Mouse (Mus musculus) forebrain, postnatal 0 days (tissue): ENCODE results near the gene Cyb5b. TPM values are rescaled to one million over a fixed set of nuclear protein-coding genes. Genes with fewer than 3 reads are reported as not detected.

Experiments
- ATAC-seq: fragments of 200-750 bp; cut with Nextera tagmentation; 2 replicates; pipeline ENCODE4 v1.8.0; 2017; ENCODE audit warnings: mild to moderate bottlenecking, moderate library complexity
- DNase-seq: peaks from one replicate; pipeline ENCODE4 v3.0.0-alpha.2; 2015
- H3K27ac ChIP-seq: fragments of 300-500 bp; sonication (generic); 2 replicates; pipeline ENCODE4 v1.5.1; 2014; ENCODE audit warnings: low read depth, mild to moderate bottlenecking, antibody characterized with exemption, low read length, moderate library complexity, mixed read lengths
- H3K27me3 ChIP-seq: fragments of 300-500 bp; sonication (generic); 2 replicates; pipeline ENCODE4 v1.6.1; 2014; ENCODE audit warnings: mild to moderate bottlenecking, low read length, mixed read lengths; ENCODE audit not compliant: insufficient read depth
- H3K36me3 ChIP-seq: fragments of 300-500 bp; sonication (generic); 2 replicates; pipeline ENCODE4 v1.6.1; 2014; ENCODE audit warnings: mild to moderate bottlenecking, moderate library complexity; ENCODE audit not compliant: insufficient read depth
- H3K4me1 ChIP-seq: fragments of 300-500 bp; sonication (generic); 2 replicates; pipeline ENCODE4 v1.6.1; 2014; ENCODE audit warnings: antibody characterized with exemption; ENCODE audit not compliant: insufficient read depth
- H3K4me2 ChIP-seq: fragments of 300-500 bp; sonication (generic); 2 replicates; pipeline ENCODE4 v1.6.1; 2014; ENCODE audit warnings: low read depth, mild to moderate bottlenecking, moderate library complexity
- H3K4me3 ChIP-seq: fragments of 300-500 bp; sonication (generic); 2 replicates; pipeline ENCODE4 v1.5.1; 2014; ENCODE audit warnings: low read depth, low read length, mixed read lengths
- H3K9ac ChIP-seq: fragments of 300-500 bp; sonication (generic); 2 replicates; pipeline ENCODE4 v1.6.1; 2014; ENCODE audit warnings: mild to moderate bottlenecking
- H3K9me3 ChIP-seq: fragments of 300-500 bp; sonication (generic); 2 replicates; pipeline ENCODE4 v1.6.1; 2016; ENCODE audit warnings: low read length
- CTCF ChIP-seq: sonication (generic); IDR thresholded peaks from 2 replicates; pipeline ENCODE4 v1.5.1; 2016; ENCODE audit warnings: antibody characterized with exemption, control low read depth, low read depth
- WGBS: fragments of 180-500 bp; shearing (Covaris S2); extraction: QIAGEN DNeasy Blood & Tissue Kit; methylation state at CpG from one replicate; pipeline ENCODE4 v1.1.7; 2014; 5-methylcytosine and 5-hydroxymethylcytosine counted together
- polyA plus RNA-seq: library from polyadenylated mRNA; unstranded; fragments of >200 nt; fragmentation: Nextera tagmentation; extraction: Ambion mirVana; gene quantifications from 2 replicates; pipeline ENCODE4 v1.2.1, GENCODE M21; 2015
- total RNA-seq: library from RNA; depleted of rRNA; stranded (reverse); fragments of >200 nt; gene quantifications from 2 replicates; pipeline ENCODE4 v1.2.3, GENCODE M21; 2014

Gene Cyb5b
- total and polyA plus RNA-seq, 2 experiments from 2014 or later, result 88.6 to 127 TPM

DNA sequence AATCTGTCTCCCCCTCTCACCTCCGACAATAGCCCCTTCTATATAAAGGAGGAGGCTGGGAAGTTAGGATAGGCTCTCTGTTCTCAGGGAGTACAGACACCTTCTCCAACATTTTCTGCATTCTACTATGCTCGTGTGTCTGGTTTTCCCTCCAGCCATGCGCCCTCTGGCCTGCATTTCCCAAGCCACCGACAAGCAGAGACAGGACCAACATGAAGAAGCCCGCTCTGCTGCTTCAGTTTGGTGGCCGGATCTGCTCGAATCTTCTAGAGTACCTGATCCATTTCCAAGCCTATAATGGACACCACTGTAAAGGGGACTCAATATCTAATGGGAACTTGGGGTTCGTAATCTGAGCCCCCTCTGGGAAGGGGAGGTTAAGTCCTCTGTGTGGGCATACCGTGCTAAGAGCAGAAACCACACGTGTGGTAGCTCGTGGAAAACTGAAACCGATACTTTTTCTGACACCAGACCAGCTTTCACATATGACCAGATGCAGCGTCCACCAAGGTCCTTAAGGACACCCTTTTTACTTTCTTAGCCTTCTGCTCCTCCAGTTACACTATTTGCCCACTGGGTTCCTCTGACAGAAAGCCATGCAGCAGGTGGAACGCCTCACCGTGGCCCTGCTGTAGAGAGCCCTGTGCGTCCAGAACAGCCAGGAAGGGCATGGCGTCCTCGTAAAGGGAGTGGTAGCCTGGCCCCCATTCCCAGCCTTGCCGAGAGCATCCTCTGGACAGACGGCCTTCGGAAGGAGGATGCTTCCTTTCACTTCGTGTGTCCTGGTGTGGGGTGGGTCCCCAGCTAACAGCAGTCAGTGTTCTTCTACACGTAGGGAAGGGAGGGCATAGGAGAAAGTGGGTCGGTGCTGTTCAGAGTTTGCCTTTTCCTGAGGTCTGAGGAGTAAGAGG is 17.6 kb upstream of the Cyb5b start:
- no peak overlapping the region for H3K4me3 ChIP-seq
- H3K4me1 ChIP-seq, result no peaks in the 10 kb centered on the region
- WGBS, result 86% methylated on average over 24 of the region's 24 CpGs
- no peaks in the 10 kb centered on the region for H3K27me3 ChIP-seq
- no peak overlapping the region for H3K27ac ChIP-seq
- no peak for DNase-seq
- no peak for TF ChIP-seq CTCF
- no peak for ATAC-seq
- H3K9me3 ChIP-seq, result no peaks in the 10 kb centered on the region
- H3K9ac ChIP-seq, result no peak overlapping the region
- H3K4me2 ChIP-seq, result no peak overlapping the region
- H3K36me3 ChIP-seq, result no peaks in the 10 kb centered on the region

DNA sequence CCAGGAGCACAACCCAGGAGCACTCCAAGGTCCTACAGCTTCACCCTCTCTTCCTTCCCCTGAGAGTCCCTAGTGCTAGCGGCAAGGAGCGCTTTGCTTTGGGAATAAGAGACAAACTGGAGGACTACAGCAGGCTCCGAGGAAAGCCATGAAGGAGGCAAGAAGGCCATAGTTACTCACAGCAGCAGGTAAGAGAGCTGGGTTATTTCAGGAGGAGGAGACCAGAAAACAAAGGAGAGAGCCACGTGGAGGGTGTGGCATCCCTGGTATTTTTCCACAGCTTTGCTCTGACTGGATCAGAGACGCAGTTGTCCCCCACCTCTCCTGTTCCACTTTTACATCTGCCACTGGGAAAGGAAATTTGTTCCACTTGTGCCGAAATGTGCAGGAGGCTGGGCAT is 16.6 kb upstream of the Cyb5b start:
- Histone ChIP-seq H3K27ac (no peak overlapping the region), H3K4me1 (no peaks in the 10 kb centered on the region), H3K9me3 (no peaks in the 10 kb centered on the region), H3K9ac (no peak overlapping the region), H3K4me3 (no peak overlapping the region), H3K27me3 (no peaks in the 10 kb centered on the region), H3K36me3 (no peaks in the 10 kb centered on the region), H3K4me2 (no peak overlapping the region)
- 51% methylated on average over 6 of the region's 6 CpGs for WGBS
- TF ChIP-seq CTCF, result no peak
- DNase-seq (no peak), ATAC-seq (no peak)

DNA sequence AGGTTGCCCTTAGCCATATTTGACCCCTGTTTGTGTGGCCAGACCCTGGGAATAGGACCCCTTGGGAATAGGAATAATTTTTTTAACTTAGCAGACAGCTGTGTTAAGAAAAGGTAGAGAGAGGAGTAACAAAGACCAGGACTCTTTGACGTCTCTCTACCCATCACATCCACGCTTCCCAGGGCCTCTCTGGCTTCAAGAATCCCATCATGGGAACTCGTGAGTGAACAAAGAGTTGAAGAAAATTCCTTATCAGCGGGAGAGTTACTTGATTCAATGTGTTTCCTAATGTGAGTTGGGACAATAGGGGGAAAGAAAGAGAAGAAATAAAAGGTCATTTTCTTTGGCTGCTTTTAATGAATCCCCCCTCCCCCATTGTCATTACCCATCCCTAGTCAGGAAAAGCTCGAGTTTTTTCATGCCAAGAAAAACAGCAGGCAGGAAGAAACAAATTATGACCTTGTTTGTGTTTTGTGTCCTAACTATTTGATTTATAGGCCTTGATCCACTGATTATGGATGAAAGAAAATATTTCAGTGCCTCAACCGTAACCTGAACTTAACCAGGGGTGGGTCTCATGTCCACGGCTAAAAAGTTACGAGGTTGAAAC is 14.3 kb upstream of the Cyb5b start:
- DNase-seq (no peak), ATAC-seq (no peak)
- Histone ChIP-seq H3K9ac (no peak overlapping the region), H3K4me2 (no peak overlapping the region), H3K27me3 (no peaks in the 10 kb centered on the region), H3K36me3 (no peaks in the 10 kb centered on the region), H3K4me1 (no peaks in the 10 kb centered on the region), H3K27ac (no peak overlapping the region), H3K9me3 (no peaks in the 10 kb centered on the region), H3K4me3 (no peak overlapping the region)
- TF ChIP-seq CTCF, result no peak
- WGBS, result 22% methylated on average over 8 of the region's 8 CpGs

DNA sequence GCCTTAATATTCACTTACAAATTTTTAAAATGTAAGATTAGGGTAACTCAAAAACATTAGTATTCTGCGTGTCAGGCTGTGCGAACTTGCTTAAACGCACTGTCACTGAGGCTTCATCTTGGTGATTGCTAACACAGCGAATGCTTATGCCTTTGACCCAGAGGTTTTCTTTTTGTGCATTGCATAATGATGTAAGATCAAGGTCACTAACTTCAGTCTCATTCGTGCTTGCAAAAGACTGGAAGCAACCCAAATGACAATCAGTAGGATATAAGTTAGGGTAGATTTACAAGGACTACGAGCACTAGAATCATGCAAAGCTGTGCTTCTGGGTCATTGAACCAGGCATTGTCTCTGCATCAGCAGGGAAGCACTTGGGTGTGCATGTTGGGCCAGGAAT is 12.8 kb upstream of the Cyb5b start:
- Histone ChIP-seq H3K27ac (no peak overlapping the region), H3K27me3 (no peaks in the 10 kb centered on the region), H3K4me1 (no peaks in the 10 kb centered on the region), H3K4me3 (no peak overlapping the region), H3K9ac (no peak overlapping the region), H3K36me3 (no peaks in the 10 kb centered on the region), H3K4me2 (no peak overlapping the region), H3K9me3 (no peaks in the 10 kb centered on the region)
- whole genome bisulfite sequencing, result 84% methylated on average over 6 of the region's 6 CpGs
- ATAC-seq (no peak), DNase-seq (no peak)
- no peak for TF ChIP-seq CTCF

DNA sequence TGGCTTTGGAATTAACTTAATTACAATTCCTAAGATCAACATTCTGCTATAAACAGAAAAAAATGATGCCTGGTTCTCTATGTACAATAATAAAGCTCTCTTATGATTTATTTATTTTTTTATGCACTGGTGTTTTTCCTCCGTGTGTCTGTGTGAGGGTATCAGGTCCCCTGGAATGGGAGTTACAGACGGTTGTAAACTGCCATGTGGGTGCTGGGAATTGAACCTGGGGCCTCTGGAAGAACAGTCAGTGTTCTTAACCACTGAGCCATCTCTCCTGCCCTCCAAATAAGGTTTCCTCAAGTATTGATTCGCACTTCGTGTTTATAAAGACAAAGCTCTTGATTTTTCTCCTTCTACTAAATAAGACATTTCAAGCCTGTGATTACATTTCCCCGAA is 12.1 kb upstream of the Cyb5b start:
- WGBS, result 95% methylated on average over 5 of the region's 5 CpGs
- Histone ChIP-seq H3K4me1 (no peaks in the 10 kb centered on the region), H3K9me3 (no peaks in the 10 kb centered on the region), H3K36me3 (no peaks in the 10 kb centered on the region), H3K4me2 (no peak overlapping the region), H3K4me3 (no peak overlapping the region), H3K27me3 (no peaks in the 10 kb centered on the region), H3K9ac (no peak overlapping the region), H3K27ac (no peak overlapping the region)
- ATAC-seq, result no peak
- no peak for TF ChIP-seq CTCF
- DNase-seq, result no peak

DNA sequence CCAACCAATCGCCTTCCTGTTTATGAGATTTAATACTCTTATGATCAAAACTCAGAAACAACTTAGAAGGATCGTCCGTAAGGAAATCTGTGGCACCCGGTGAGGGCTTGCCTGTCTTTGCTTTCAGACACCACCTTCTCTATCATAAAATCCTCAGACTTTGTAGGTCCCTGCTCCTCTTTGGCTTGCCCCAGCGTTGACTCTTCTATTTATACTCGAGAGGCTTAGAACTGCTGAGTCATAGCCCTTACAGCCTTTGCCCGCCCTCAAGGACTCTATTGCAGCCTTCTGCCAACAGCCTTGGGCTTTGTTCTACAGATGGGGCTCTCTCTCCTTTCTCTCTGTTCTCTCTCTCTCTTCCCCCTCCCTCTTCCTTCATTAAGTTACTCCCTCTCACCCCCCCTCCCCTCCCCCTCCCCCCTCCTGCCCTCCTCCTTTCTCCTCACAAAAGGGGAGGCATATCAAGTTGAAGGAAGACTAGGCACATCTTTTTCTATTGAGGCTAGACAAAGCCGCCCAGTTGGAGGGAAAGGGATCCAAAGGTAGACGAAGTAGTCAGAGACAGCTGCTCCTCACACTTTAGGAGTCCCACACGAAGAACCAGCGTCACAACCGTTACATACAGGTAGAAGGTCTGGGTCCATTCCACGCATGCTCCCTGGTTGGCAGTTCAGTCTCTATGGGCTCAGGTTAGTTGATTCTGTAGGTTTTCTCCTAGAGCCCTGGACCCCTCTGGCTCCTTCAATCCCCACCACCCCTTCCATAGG is 10.6 kb upstream of the Cyb5b start:
- TF ChIP-seq CTCF, result no peak
- ATAC-seq (peak; percentile 54; the same call in 1 of the 2 replicates), DNase-seq (no peak)
- no peak overlapping the region for H3K4me2 ChIP-seq
- WGBS, result 44% methylated on average over 13 of the region's 13 CpGs
- no peaks in the 10 kb centered on the region for H3K36me3 ChIP-seq
- no peaks in the 10 kb centered on the region for H3K9me3 ChIP-seq
- H3K4me1 ChIP-seq, result no peaks in the 10 kb centered on the region
- no peak overlapping the region for H3K4me3 ChIP-seq
- no peak overlapping the region for H3K9ac ChIP-seq
- no peaks in the 10 kb centered on the region for H3K27me3 ChIP-seq
- H3K27ac ChIP-seq, result no peak overlapping the region

DNA sequence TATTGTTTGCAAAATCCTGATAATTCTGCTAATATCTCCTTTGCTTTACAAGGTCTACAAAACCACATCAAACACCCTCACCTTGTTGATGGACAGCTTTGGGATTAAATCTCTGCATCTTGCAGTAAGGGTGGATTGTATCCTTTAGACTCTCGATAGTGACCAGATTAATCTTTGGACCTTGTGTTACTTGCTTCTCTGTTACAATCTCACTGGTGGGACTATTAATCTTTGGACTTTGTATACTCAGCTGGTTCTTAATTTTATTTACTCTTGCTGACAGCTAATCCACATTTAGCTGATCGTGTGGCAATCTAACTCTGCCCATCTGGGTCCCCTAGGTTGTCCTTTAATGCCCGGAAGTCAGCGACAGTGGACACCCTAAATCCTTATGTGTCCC is 7.9 kb upstream of the Cyb5b start:
- no peaks in the 10 kb centered on the region for H3K4me1 ChIP-seq
- ATAC-seq (no peak), DNase-seq (no peak)
- no peaks in the 10 kb centered on the region for H3K36me3 ChIP-seq
- TF ChIP-seq CTCF, result no peak
- no peak overlapping the region for H3K27ac ChIP-seq
- H3K9me3 ChIP-seq, result no peaks in the 10 kb centered on the region
- no peaks in the 10 kb centered on the region for H3K27me3 ChIP-seq
- no peak overlapping the region for H3K4me2 ChIP-seq
- WGBS, result 94% methylated on average over 4 of the region's 4 CpGs
- H3K9ac ChIP-seq, result no peak overlapping the region
- H3K4me3 ChIP-seq, result no peak overlapping the region
